Mouse (Mus musculus): ENCODE results near the gene Rgs9. TPM values are rescaled to one million over a fixed set of nuclear protein-coding genes. Genes with fewer than 3 reads are reported as not detected.

Rgs9 gene
- polyA plus RNA-seq, 1 experiment from 2014 or later = 4.7 TPM

GRCm38 (mm10) chr11:109217827-109218536, 79.9 kb downstream of the Rgs9 start:
- Histone ChIP-seq H3K27ac (ENCODE audit: low read depth) (no peak overlapping the region), H3K4me2 (ENCODE audit: low read length) (no peak overlapping the region), H3K4me3 (ENCODE audit: low read depth, low read length) (no peak overlapping the region), H3K36me3 (ENCODE audit: control insufficient read depth, insufficient read depth, low read length) (no peaks in the 10 kb centered on the region), H3K27me3 (replicated peaks; ENCODE audit: control insufficient read depth, insufficient read depth, low read length) (no peaks in the 10 kb centered on the region), H3K4me1 (replicated peaks; ENCODE audit: control insufficient read depth, insufficient read depth, low read length) (no peaks in the 10 kb centered on the region), H3K9ac (ENCODE audit: low read length) (no peak overlapping the region), H3K9me3 (ENCODE audit: control insufficient read depth, low read length) (no peaks in the 10 kb centered on the region)
- WGBS = 54% methylated on average over 12 of the region's 12 CpGs
- ATAC-seq (replicated peaks; ENCODE audit: low FRiP score, low TSS enrichment, low read depth) (no peak), DNase-seq (ENCODE audit: low spot score) (no peak)

GRCm38 (mm10) chr11:109210772-109211171, 87.2 kb downstream of the Rgs9 start:
- H3K27ac ChIP-seq (ENCODE audit: low read depth) = no peak overlapping the region
- no peak for DNase-seq (ENCODE audit: low spot score)
- H3K4me1 ChIP-seq (replicated peaks; ENCODE audit: control insufficient read depth, insufficient read depth, low read length) = no peaks in the 10 kb centered on the region; the same call in 1 of the 2 replicates
- H3K4me3 ChIP-seq (ENCODE audit: low read depth, low read length) = no peak overlapping the region
- H3K4me2 ChIP-seq (ENCODE audit: low read length) = no peak overlapping the region
- 61% methylated on average over 11 of the region's 11 CpGs for WGBS
- no peaks in the 10 kb centered on the region for H3K36me3 ChIP-seq (ENCODE audit: control insufficient read depth, insufficient read depth, low read length)
- H3K9me3 ChIP-seq (ENCODE audit: control insufficient read depth, low read length) = no peaks in the 10 kb centered on the region
- ATAC-seq (replicated peaks; ENCODE audit: low FRiP score, low TSS enrichment, low read depth) = no peak; the same call in 1 of the 2 replicates
- no peaks in the 10 kb centered on the region for H3K27me3 ChIP-seq (replicated peaks; ENCODE audit: control insufficient read depth, insufficient read depth, low read length)
- H3K9ac ChIP-seq (ENCODE audit: low read length) = no peak overlapping the region

- no peak for ATAC-seq (replicated peaks; ENCODE audit: low FRiP score, low TSS enrichment, low read depth)
- H3K27ac ChIP-seq (ENCODE audit: low read depth) = no peak overlapping the region
- no peak overlapping the region for H3K4me3 ChIP-seq (ENCODE audit: low read depth, low read length)
- H3K27me3 ChIP-seq (replicated peaks; ENCODE audit: control insufficient read depth, insufficient read depth, low read length) = no peaks in the 10 kb centered on the region
- 69% methylated on average over 7 of the region's 7 CpGs for whole genome bisulfite sequencing
- no peaks in the 10 kb centered on the region for H3K9me3 ChIP-seq (ENCODE audit: control insufficient read depth, low read length)
- no peak for DNase-seq (ENCODE audit: low spot score)
- H3K4me2 ChIP-seq (ENCODE audit: low read length) = no peak overlapping the region
- H3K9ac ChIP-seq (ENCODE audit: low read length) = no peak overlapping the region
- H3K36me3 ChIP-seq (ENCODE audit: control insufficient read depth, insufficient read depth, low read length) = no peaks in the 10 kb centered on the region
- H3K4me1 ChIP-seq (replicated peaks; ENCODE audit: control insufficient read depth, insufficient read depth, low read length) = no peaks in the 10 kb centered on the region; the same call in 1 of the 2 replicates
Measured at GRCm38 (mm10) chr11:109210341-109210740, 87.6 kb downstream of the Rgs9 start.

- Histone ChIP-seq H3K36me3 (ENCODE audit: control insufficient read depth, insufficient read depth, low read length) (no peaks in the 10 kb centered on the region), H3K27ac (ENCODE audit: low read depth) (no peak overlapping the region), H3K9ac (ENCODE audit: low read length) (no peak overlapping the region), H3K9me3 (ENCODE audit: control insufficient read depth, low read length) (no peaks in the 10 kb centered on the region), H3K4me1 (replicated peaks; ENCODE audit: control insufficient read depth, insufficient read depth, low read length) (no peaks in the 10 kb centered on the region; the same call in 1 of the 2 replicates), H3K4me2 (ENCODE audit: low read length) (no peak overlapping the region), H3K27me3 (replicated peaks; ENCODE audit: control insufficient read depth, insufficient read depth, low read length) (no peaks in the 10 kb centered on the region), H3K4me3 (ENCODE audit: low read depth, low read length) (no peak overlapping the region)
- 27% methylated on average over 13 of the region's 13 CpGs for WGBS
- ATAC-seq (replicated peaks; ENCODE audit: low FRiP score, low TSS enrichment, low read depth) (no peak), DNase-seq (ENCODE audit: low spot score) (no peak)
Measured at GRCm38 (mm10) chr11:109206732-109207131, 91.2 kb downstream of the Rgs9 start.

- DNase-seq (ENCODE audit: low spot score) = no peak
- H3K27ac ChIP-seq (ENCODE audit: low read depth) = no peak overlapping the region
- 97% methylated on average over 1 of the region's 1 CpGs for WGBS
Measured at GRCm38 (mm10) chr11:109206028-109206427, 91.9 kb downstream of the Rgs9 start.

GRCm38 (mm10) chr11:109199612-109200293, 98.2 kb downstream of the Rgs9 start:
- H3K36me3 ChIP-seq (ENCODE audit: control insufficient read depth, insufficient read depth, low read length) = no peaks in the 10 kb centered on the region
- DNase-seq (ENCODE audit: low spot score) (no peak), ATAC-seq (replicated peaks; ENCODE audit: low FRiP score, low TSS enrichment, low read depth) (no peak)
- H3K4me1 ChIP-seq (replicated peaks; ENCODE audit: control insufficient read depth, insufficient read depth, low read length) = no peaks in the 10 kb centered on the region
- H3K27me3 ChIP-seq (replicated peaks; ENCODE audit: control insufficient read depth, insufficient read depth, low read length) = no peaks in the 10 kb centered on the region
- H3K9ac ChIP-seq (ENCODE audit: low read length) = no peak overlapping the region
- H3K9me3 ChIP-seq (ENCODE audit: control insufficient read depth, low read length) = no peaks in the 10 kb centered on the region
- no peak overlapping the region for H3K4me2 ChIP-seq (ENCODE audit: low read length)
- no peak overlapping the region for H3K27ac ChIP-seq (ENCODE audit: low read depth)
- no peak overlapping the region for H3K4me3 ChIP-seq (ENCODE audit: low read depth, low read length)
- 43% methylated on average over 8 of the region's 8 CpGs for WGBS

More at GRCm38 (mm10) chr11:109206028-109206427, 91.9 kb downstream of the Rgs9 start:
- H3K4me3 ChIP-seq (ENCODE audit: low read depth, low read length) = no peak overlapping the region
- ATAC-seq (replicated peaks; ENCODE audit: low FRiP score, low TSS enrichment, low read depth) = no peak
- H3K4me1 ChIP-seq (replicated peaks; ENCODE audit: control insufficient read depth, insufficient read depth, low read length) = no peaks in the 10 kb centered on the region; the same call in 1 of the 2 replicates
- H3K27me3 ChIP-seq (replicated peaks; ENCODE audit: control insufficient read depth, insufficient read depth, low read length) = no peaks in the 10 kb centered on the region
- no peaks in the 10 kb centered on the region for H3K36me3 ChIP-seq (ENCODE audit: control insufficient read depth, insufficient read depth, low read length)
- no peak overlapping the region for H3K4me2 ChIP-seq (ENCODE audit: low read length)
- H3K9ac ChIP-seq (ENCODE audit: low read length) = no peak overlapping the region
- H3K9me3 ChIP-seq (ENCODE audit: control insufficient read depth, low read length) = no peaks in the 10 kb centered on the region

GRCm38 (mm10) chr11:109192673-109193557, 105.0 kb downstream of the Rgs9 start:
- no peaks in the 10 kb centered on the region for H3K9me3 ChIP-seq (ENCODE audit: control insufficient read depth, low read length)
- no peaks in the 10 kb centered on the region for H3K36me3 ChIP-seq (ENCODE audit: control insufficient read depth, insufficient read depth, low read length)
- 48% methylated on average over 15 of the region's 15 CpGs for WGBS
- H3K4me1 ChIP-seq (replicated peaks; ENCODE audit: control insufficient read depth, insufficient read depth, low read length) = no peaks in the 10 kb centered on the region
- DNase-seq (ENCODE audit: low spot score) (peak; percentile 90), ATAC-seq (replicated peaks; ENCODE audit: low FRiP score, low TSS enrichment, low read depth) (peak; percentile 40; the same call in 1 of the 2 replicates)
- no peak overlapping the region for H3K9ac ChIP-seq (ENCODE audit: low read length)
- no peaks in the 10 kb centered on the region for H3K27me3 ChIP-seq (replicated peaks; ENCODE audit: control insufficient read depth, insufficient read depth, low read length)
- no peak overlapping the region for H3K27ac ChIP-seq (ENCODE audit: low read depth)
- no peak overlapping the region for H3K4me3 ChIP-seq (ENCODE audit: low read depth, low read length)
- no peak overlapping the region for H3K4me2 ChIP-seq (ENCODE audit: low read length)

- ATAC-seq (replicated peaks; ENCODE audit: low FRiP score, low TSS enrichment, low read depth) = no peak
- Histone ChIP-seq H3K36me3 (ENCODE audit: control insufficient read depth, insufficient read depth, low read length) (no peaks in the 10 kb centered on the region), H3K4me1 (replicated peaks; ENCODE audit: control insufficient read depth, insufficient read depth, low read length) (no peaks in the 10 kb centered on the region), H3K4me3 (ENCODE audit: low read depth, low read length) (no peak overlapping the region), H3K4me2 (ENCODE audit: low read length) (no peak overlapping the region), H3K27ac (ENCODE audit: low read depth) (no peak overlapping the region), H3K9me3 (ENCODE audit: control insufficient read depth, low read length) (no peaks in the 10 kb centered on the region), H3K9ac (ENCODE audit: low read length) (no peak overlapping the region), H3K27me3 (replicated peaks; ENCODE audit: control insufficient read depth, insufficient read depth, low read length) (no peaks in the 10 kb centered on the region)
- WGBS = 77% methylated on average over 5 of the region's 5 CpGs
- no peak for DNase-seq (ENCODE audit: low spot score)
Measured at GRCm38 (mm10) chr11:109188235-109188634, 109.7 kb downstream of the Rgs9 start.

Data from intestine, embryonic 14.5 days (tissue).